Mouse (Mus musculus): ENCODE measurements around the gene H2afv.
"Not testable (repeated sequence)": the region's sequence is repeated elsewhere in the genome, so short reads cannot be mapped to it uniquely, and the experiment has no call there.

The H2afv gene

DNA sequence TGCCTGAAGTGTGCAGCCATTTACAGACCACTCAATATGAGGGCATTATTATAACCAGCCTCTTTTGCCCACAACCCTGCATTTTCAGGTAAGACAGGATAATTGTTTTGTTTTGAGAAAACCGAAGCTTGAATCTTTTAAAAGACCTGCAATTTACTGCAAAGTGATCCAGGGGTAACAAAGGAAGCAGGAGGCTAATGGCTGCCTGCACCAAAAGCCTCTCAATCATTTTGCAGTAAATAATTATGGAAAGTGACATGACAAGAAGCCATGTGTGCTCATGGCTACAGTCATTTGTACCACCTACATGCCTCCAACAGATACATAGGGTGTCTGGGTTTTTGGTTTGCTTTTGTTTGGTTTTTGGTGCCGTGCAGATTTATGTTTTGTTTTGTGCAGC, 26.8 kb upstream of the H2afv start:
- DNase-seq (ENCODE audit: low read depth, low spot score) = no peak

- DNase-seq (ENCODE audit: low read depth, low spot score) = no peak
Measured at GRCm38 (mm10) chr11:6468541-6468940, 24.3 kb upstream of the H2afv start.

DNA sequence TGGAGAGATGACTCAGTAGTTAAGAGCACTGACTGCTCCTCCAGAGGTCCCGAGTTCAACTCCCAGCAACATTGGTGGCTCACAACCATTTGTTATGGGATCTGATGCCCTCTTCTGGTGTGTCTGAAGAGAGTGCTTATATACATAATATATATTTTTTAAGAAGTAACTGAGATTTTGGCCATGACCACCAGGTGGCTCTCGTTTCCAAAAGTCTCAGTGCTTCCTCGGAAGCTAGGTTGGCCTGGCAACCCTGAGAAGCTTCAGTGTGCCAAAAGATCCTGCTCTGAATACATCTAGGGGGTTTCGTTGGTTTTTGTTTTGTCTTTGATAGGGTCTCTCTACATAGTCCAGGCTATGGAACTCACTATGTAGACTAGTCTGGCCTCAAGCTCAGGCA, 20.9 kb upstream of the H2afv start:
- DNase-seq (ENCODE audit: low read depth, low spot score) = peak; percentile 69

- DNase-seq (ENCODE audit: low read depth, low spot score) = peak; percentile 55
Measured at GRCm38 (mm10) chr11:6463159-6463837, 19.1 kb upstream of the H2afv start.

- DNase-seq (ENCODE audit: low read depth, low spot score) = no peak
Measured at GRCm38 (mm10) chr11:6456083-6456482, 11.8 kb upstream of the H2afv start.

DNA sequence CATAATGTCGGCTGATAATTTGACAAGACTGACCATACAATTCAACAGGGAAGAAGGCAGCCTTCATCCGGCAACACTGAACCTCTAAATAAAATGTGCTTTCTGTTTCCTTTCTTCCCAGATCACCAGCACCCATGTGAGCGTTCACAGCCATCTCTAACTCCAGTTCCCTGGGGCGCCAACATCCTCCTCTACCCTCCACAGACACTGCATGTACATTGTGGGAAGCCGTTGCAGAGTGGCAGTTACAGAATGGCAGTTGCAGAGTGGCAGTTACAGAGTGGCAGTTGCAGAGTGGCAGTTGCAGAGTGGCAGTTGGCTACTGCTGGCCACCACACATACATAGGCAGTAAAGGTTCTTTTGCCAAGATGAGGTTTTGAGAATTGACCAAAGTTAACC, 3.9 kb upstream of the H2afv start:
- DNase-seq (ENCODE audit: low read depth, low spot score) = not testable (repeated sequence)

GRCm38 (mm10) chr11:6447493-6447892, 3.2 kb upstream of the H2afv start:
- no peak for DNase-seq (ENCODE audit: low read depth, low spot score)

DNA sequence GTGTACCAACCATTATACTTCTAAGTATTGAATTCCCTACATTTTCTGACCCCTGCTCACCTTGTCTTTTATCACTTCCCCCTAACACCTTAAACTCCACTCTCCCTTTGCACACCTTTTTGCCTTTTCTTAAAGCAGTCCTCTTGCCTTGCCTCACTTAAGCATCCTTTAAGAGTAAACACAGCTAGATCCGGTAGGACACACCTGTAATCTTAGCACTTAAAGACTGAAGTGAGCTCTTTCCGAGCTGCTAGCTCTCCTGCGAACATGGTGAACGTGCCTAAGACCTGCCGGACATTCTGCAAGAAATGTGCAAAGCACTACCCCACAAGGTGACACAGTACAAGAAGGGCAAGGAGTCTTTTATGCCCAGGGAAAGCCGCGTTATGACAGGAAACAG, 1.7 kb upstream of the H2afv start:
- no peak for DNase-seq (ENCODE audit: low read depth, low spot score)

- DNase-seq (ENCODE audit: low read depth, low spot score) = no peak
Measured at GRCm38 (mm10) chr11:6445441-6445840, 1.2 kb upstream of the H2afv start.

DNA sequence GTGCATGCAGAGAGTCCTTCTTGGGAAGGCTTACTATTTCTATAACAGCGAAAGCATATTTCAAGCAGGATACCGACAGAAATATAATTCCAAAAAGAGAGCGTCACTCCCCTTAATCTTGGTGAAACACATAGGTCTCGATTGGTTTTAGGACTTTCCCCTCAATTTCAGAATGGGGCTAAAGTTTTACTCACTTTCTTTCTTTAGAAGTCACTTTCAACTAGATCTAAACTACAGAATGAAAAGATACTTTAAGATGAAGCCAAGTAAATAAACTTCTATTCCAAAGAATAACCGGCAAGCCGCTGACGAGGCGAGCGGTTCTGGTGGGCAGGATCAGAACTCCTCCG, 541 bp downstream of the H2afv start:
- no peak for DNase-seq (ENCODE audit: low read depth, low spot score)

DNA sequence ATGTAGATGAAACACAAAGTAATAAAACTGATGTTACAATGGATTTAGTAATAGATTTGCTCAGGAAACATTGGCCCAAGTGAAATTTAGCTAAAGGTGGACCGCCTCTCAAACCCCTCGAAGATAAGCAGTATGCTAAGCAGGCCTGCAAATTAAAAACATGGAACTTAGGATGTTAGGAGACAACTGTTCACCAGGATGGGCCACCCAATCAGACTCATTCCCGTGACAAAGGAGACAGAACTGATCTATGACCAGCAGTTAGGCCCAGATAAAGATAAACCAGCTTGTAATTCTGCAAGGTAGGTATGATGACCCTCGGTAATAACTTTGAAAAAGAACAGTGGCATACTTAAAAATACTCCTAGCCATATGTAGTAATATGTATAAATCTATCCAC, 1.1 kb downstream of the H2afv start:
- no peak for DNase-seq (ENCODE audit: low read depth, low spot score)

- no peak for DNase-seq (ENCODE audit: low read depth, low spot score)
Measured at GRCm38 (mm10) chr11:6442566-6442965, 1.7 kb downstream of the H2afv start.

GRCm38 (mm10) chr11:6440171-6440570, 4.1 kb downstream of the H2afv start:
- DNase-seq (ENCODE audit: low read depth, low spot score) = no peak

GRCm38 (mm10) chr11:6437667-6438066, 6.6 kb downstream of the H2afv start:
- no peak for DNase-seq (ENCODE audit: low read depth, low spot score)

DNA sequence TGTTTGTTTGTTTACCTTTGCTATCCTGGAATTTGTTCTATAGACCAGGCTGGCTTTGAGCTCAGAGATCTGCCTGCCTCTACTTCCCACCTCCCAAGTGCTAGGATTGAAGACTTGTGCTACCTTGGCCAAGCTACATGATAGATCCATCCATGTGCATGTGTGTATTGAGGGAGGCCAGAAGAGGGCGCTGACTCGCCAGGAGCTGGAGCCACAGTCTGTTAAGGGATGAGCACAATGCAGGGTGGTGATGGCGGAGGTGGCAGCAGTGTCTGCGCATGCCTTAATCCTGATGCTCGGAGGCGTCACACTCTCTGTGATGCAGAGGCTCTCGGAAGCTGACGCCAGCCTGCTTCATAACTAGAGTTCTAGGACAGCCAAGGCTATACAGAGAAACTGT, 7.8 kb downstream of the H2afv start:
- DNase-seq (ENCODE audit: low read depth, low spot score) = peak; percentile 95

GRCm38 (mm10) chr11:6430186-6430585, 14.1 kb downstream of the H2afv start:
- no peak for DNase-seq (ENCODE audit: low read depth, low spot score)

DNA sequence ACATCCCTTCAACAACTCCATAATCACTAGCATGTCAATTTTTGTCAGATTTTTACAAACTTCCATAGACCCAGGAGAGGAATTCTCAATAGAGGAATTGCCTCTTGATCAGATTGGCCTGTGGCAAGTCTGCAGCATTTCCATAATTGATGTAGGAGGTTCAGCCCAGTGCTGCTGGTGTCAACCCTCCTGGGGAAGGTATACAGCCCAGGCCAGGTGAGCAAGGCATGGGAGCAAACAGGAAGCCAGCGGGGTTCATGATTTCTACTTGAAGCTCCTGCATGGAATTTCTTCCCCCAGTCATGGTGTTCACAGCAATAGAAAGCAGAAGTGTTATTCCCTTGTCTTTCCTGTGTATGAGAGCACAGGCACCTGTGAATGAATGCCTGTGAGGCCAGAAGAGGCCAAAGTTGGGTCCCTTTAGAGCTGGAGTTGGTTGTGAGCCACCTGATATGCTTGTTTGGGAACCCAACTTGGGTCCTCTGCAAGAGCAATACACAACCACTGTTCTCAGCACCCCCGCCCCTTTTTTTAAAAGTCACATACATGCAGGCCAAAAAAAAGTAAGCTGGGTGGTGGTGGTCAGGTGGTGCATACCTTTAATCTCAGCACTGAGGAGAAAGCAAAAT, 23.4 kb downstream of the H2afv start:
- peak; percentile 45 for DNase-seq (ENCODE audit: low read depth, low spot score)

DNA sequence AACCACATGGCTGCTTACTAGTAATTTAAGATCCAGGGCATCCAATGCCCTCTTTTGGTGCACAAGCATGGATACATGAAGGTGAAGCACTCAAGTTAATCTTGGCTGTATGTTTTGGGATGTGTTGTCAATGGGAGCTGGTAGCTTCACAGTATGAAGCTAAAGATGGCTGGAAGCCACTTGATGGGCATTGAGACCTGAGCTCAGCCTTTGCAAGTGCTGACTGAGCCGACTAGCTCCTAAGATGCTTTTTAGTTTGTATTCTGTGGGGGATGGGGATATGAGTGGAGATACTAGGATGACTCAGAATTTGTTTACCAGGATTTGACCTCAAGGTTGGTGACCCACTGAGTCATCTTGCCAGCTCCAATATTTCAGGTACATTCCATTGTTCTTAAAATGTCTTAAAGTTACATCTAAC, 23.9 kb downstream of the H2afv start:
- DNase-seq (ENCODE audit: low read depth, low spot score) = peak; percentile 51

- peak; percentile 50 for DNase-seq (ENCODE audit: low read depth, low spot score)
Measured at GRCm38 (mm10) chr11:6419156-6419555, 25.1 kb downstream of the H2afv start.

- no peak for DNase-seq (ENCODE audit: low read depth, low spot score)
Measured at GRCm38 (mm10) chr11:6418751-6419150, 25.5 kb downstream of the H2afv start.

GRCm38 (mm10) chr11:6417490-6417889, 26.8 kb downstream of the H2afv start:
- DNase-seq (ENCODE audit: low read depth, low spot score) = no peak

GRCm38 (mm10) chr11:6417069-6417468, 27.2 kb downstream of the H2afv start:
- DNase-seq (ENCODE audit: low read depth, low spot score) = no peak

DNA sequence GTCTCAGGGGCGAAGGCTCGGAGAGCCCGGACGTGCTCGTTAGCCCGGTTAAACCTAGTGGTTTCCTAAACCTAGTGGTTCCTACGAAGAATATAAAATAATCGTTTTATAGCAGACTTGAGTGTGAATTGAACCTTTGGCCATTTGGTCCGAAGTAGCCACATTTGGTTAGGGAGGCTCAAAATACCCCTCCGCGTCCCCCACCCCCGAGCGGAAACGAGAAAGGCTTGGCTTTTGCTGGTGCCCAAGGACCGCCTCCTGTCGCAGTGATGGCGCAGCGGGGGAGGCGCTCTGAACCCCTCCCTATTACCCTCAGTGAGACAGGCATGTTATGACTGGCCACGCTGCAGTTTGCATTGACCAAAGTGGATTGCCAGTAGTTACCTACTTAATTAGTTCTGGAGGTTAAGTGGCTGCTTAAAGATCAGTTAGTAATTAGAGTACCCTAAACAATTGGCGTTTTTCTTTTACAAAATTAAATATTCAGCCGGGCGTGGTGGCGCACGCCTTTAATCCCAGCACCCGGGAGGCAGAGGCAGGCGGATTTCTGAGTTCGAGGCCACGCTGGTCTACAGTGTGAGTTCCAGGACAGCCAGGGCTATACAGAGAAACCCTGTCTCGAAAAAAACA, 27.7 kb downstream of the H2afv start:
- peak; percentile 90 for DNase-seq (ENCODE audit: low read depth, low spot score)

All from ES-CJ7 (cell line).